Mouse (Mus musculus): ENCODE data around the gene Ptgfr.

The Ptgfr gene

GRCm38 (mm10) chr3:151836871-151837680 lies at the start of gene Ptgfr:
Gene Ptgfr (minus strand): TSS chr3:151837630.
- no peak for DNase-seq

- no peak for DNase-seq
These were observed 46.5 kb upstream of the Ptgfr start for GRCm38 (mm10) chr3:151883881-151884280.

- DNase-seq = no peak
These were observed 42.6 kb upstream of the Ptgfr start for GRCm38 (mm10) chr3:151879981-151880380.

- no peak for DNase-seq
These were observed 31.5 kb upstream of the Ptgfr start for GRCm38 (mm10) chr3:151868970-151869369.

GRCm38 (mm10) chr3:151851344-151851743 lies 13.9 kb upstream of the Ptgfr start:
- no peak for DNase-seq

GRCm38 (mm10) chr3:151850621-151851020 lies 13.2 kb upstream of the Ptgfr start:
- no peak for DNase-seq

- DNase-seq = no peak
These were observed 8.9 kb upstream of the Ptgfr start for GRCm38 (mm10) chr3:151846292-151846691.

DNA sequence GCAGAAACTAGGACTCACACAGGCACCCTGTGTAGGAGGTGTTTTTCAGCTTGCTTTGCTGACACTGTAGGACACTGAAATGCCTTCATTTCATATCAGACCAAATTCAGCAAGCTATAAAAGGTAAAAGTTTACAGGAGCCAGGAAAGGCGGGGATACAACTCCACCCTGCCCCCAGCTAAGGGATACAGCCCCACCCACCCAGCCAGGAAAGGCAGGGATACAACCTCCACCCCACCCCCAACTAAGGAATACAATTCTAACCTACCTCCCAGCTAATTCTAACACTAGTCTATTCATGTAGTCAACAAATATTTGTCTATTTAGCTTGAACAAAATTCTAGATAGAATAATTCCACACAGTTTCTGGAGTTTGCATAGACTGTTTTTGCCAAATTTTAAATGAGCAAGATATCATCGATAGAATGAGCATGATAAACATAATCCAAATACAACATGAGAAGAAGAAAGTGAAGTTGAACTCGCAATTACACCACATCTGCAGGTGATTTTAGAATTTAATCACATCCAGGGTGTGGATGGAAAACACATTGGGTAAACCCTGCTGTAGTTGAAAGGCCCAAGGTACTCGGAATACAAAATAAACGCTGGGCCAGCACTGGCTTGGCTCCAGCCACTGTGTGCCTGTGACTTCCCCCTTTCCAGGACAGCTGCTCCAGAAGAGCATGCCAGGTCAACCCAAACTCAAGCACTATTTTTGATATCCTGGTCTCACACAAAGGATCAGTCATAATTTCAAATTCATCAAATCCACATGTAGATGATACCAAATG lies 7.1 kb upstream of the Ptgfr start:
- no peak for DNase-seq

GRCm38 (mm10) chr3:151840688-151841087 lies 3.3 kb upstream of the Ptgfr start:
- no peak for DNase-seq

GRCm38 (mm10) chr3:151838372-151838771 lies 942 bp upstream of the Ptgfr start:
- DNase-seq = no peak

DNA sequence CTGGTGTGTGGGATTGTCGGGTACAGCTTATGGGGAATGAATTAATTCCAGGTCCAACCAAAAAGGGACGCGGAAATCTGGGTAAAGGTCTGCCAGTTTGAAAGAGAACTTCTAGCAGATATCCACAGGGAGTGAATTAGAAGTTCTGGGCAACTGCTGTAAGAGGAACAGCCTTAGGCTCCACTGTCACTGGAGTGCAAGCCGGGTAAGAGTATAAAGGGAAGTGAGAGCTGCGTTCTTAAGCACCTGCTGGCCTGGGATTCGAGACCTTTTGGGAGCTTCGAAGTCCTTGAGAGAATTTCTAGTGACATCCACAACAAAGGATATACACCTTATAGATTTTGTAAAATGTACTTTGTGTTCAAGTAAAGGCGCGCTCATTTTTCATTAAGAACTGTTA lies 319 bp upstream of the Ptgfr start:
- DNase-seq = no peak

GRCm38 (mm10) chr3:151836451-151836850 lies 979 bp downstream of the Ptgfr start:
- no peak for DNase-seq

GRCm38 (mm10) chr3:151835831-151836230 lies 1.6 kb downstream of the Ptgfr start:
- no peak for DNase-seq

- no peak for DNase-seq
These were observed 9.3 kb downstream of the Ptgfr start for GRCm38 (mm10) chr3:151827950-151828610.

DNA sequence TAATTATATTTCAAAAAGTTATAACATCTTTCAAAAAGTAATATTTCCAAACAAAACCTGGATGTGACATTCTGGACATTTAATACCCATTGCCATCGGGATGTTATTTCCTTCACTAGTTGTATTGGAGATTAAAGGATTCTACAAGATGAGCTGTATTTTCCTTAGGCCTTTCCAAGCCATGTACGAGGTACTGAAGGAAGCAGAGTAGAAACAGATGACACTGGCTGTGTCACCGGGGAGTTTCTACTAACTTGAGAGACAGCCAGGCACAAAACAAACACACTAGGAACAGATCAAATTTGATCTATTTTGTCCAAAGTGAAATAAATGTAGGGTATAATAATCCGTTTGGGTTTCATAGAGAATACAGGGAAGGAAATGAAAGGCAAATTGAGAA lies 17.6 kb downstream of the Ptgfr start:
- no peak for DNase-seq

DNA sequence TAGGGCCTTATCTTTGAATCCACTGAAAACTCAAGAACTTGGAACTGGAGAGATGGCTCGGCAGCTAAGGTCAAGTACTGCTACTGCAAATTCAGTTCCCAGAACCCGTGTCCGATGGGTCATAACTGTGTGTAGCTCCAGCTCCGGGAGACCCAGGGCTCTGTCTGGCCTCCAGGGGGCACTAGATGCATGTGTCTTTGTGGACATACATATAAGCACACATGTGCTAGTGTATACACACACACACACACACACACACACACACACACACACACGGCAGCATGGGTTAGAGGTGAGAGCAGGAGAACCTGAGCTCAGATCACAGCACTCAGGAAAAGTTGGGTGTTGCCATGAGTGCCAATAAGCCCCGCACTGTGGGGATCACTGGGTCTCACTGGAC lies 19.2 kb downstream of the Ptgfr start:
- no peak for DNase-seq

DNA sequence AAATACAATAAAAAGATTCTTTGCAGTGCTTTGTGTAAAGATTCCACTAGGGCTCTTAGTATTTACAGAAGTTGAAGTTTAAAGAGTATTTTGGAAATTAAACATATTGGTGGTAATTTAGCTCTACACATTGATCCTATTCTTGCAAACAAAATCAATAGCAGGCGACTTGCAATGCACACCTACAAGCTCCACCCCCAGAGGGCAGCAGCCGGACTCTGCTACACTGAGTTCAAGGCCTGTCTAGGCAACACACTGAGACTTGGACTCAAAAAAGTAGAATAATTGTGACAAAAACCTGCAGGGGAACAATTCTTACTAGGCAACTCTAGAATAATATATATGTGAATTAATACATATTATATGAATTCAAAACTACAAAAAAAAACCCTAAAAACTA lies 28.8 kb downstream of the Ptgfr start:
- no peak for DNase-seq

GRCm38 (mm10) chr3:151788622-151789021 lies 48.8 kb downstream of the Ptgfr start:
- no peak for DNase-seq

- no peak for DNase-seq
These were observed 62.3 kb downstream of the Ptgfr start for GRCm38 (mm10) chr3:151775089-151775488.

- no peak for DNase-seq
These were observed 66.4 kb downstream of the Ptgfr start for GRCm38 (mm10) chr3:151771074-151771473.

DNA sequence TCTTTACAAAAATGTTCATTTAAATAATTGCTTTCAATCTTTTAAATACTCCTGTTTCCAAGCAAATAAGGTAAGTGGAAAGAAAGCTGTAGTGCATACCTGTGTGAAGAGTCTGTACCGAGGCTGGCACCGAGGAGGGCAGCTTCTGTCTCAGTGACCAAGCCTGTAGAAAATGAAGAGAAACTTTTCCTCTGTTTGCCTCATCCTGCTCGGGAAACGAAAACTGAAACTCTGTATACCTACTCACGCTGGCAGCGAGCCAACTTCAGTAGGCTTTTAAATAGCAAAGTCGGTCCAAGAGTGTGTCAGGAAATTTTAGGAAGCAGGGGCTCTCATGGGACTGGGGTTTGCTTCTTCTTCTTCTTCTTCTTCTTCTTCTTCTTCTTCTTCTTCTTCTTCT lies 87.7 kb downstream of the Ptgfr start, which contains the start of gene Ifi44:
Ifi44 (minus strand) TSS at position 224 of the 400 bp plus-strand sequence.
- DNase-seq = no peak

DNA sequence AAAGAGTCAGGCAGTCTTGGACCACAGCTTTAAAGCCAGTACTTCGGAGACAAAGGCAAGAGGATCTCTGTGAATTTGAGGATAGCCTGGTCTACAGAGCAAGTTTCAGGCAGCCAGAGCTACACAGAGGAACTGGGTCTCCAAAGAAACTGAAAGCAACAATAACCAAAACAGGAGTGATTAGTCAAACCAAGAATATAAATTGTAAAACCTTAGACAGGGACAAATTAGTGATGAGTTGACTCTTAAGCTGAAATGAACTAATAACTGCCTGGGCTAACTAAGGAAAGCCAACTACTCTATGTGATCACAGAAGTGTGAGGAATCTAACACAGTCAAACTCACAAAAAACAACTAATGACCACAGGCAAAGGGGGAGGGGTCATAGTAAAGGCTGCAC lies 88.9 kb downstream of the Ptgfr start:
- no peak for DNase-seq

Data from cerebellum, adult 11-12 months (tissue).